ENCODE assay signal across 10 mouse cellular contexts in the genomic region with DNA sequence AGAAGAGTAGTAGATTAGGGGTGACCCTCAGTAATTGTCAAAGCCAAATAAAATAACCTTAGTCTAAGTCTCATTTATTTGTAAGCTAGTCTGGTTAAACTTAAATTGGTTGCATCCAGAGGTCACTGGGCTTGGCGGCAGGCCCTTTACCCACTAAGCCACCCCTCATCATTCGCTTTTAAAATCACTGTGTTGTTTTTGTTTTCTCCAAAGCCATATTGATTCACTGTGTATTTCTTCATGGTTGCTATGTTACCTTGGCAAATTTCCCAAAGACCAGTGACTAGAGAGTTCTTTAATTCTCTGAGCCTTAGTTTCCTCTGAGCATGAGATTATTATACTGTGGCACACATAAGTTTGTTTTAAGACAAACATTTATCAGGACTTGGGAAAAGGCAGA. TPM values are rescaled to one million over a fixed set of nuclear protein-coding genes. Genes with fewer than 3 reads are reported as not detected.
DNase-seq lines count a peak whose midpoint lies in the region.
"Had no signal": no experiment of that assay in that cellular context is flagged by ENCODE, and none has a peak within 500 bp of the region (broad histone marks: within the 10 kb centered on the region; RNA-seq: fewer than 3 reads in every experiment).

No protein-coding gene starts in this region.

- peak; percentile 68 for DNase-seq in heart, adult 11 months
- no peak for DNase-seq in heart, postnatal 4 days
- peak; percentile 21 for DNase-seq in kidney, postnatal 14 days
- DNase-seq in kidney, adult 18-20 months, result no peak
- DNase-seq in retina, postnatal 1 day, result peak; percentile 23
- DNase-seq in retina, embryonic 14.5 days (ENCODE audit: low spot score), result no peak
- no peak for DNase-seq in left cerebral cortex, postnatal 25 days (ENCODE audit: low spot score in 2 of 2)
- DNase-seq: cerebellum, adult 18-20 months; gastrocnemius, postnatal 10 days; thymus, postnatal 36 days had no signal

- intact Hi-C loops in left cerebral cortex, postnatal 25 days (cut with DNase I), result no loop called here

RNA-seq across cellular contexts. Expression of gene Krr1, which starts 37.3 kb away (rescaled TPM):
- total RNA-seq in heart, postnatal 4 days (2021), result 10 to 100 TPM; 22.9 to 24.2 TPM
- 10 to 100 TPM; 32.6 to 39.8 TPM for total RNA-seq in left cerebral cortex, postnatal 25 days (2021)

Comparison
In these comparisons a context has a peak if more than half of its experiments do, and no peak if none do; other contexts are left out.
1. DNase-seq: peak in heart, adult 11 months (single experiment), kidney, postnatal 14 days (single experiment) and retina, postnatal 1 day (single experiment); none in heart, postnatal 4 days (single experiment), kidney, adult 18-20 months (single experiment), retina, embryonic 14.5 days (single experiment) and left cerebral cortex, postnatal 25 days (0 of 2).